Mouse (Mus musculus) MN1 (cell line): ENCODE results near the gene Taf1.

Source experiments
- DNase-seq: peaks from one replicate; pipeline ENCODE4 v3.0.0-alpha.2; 2016; ENCODE audit warnings: low spot score

Taf1 gene

DNA sequence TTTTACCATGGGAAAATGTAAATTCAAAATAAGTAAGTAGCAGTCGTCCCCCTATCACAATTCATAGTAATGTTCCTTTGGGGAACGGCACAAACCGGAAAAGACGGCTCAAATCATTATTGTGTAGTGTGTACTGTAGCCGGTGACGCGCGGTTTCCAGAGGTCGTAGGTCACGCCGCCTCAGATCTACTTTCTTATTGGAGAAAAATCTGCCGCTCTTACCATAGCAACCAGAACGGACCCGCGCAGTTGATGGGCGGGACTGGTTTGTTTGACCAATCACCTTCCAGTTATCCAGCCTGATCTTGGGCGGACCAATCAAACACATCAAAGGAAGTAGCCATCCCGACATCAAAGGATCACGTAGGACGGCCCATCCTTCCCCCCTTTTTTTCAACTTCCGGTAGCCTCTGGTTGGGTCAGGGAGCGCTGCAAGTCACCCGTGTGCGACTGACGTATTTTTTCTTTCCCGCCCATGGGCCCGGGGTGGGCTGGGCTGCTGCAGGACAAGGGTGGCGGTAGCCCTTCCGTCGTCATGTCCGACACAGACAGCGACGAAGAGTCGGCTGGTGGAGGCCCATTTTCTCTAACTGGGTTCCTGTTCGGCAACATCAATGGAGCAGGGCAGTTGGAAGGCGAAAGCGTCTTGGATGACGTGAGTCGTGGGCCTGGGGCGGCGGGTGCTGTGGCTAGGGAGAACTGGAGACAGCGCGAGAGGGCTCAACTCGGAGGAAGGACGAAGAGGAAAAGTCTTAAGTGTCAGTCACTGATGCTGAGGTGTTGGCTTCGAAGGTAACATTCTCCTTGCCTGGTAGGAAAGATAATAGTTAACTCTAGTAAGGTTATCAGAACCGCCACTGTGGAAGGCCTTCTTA is at the start of gene Taf1:
Gene Taf1, plus strand, starts transcription at position 388 of the 875 bp plus-strand sequence.
- DNase-seq = peak; percentile 96

DNA sequence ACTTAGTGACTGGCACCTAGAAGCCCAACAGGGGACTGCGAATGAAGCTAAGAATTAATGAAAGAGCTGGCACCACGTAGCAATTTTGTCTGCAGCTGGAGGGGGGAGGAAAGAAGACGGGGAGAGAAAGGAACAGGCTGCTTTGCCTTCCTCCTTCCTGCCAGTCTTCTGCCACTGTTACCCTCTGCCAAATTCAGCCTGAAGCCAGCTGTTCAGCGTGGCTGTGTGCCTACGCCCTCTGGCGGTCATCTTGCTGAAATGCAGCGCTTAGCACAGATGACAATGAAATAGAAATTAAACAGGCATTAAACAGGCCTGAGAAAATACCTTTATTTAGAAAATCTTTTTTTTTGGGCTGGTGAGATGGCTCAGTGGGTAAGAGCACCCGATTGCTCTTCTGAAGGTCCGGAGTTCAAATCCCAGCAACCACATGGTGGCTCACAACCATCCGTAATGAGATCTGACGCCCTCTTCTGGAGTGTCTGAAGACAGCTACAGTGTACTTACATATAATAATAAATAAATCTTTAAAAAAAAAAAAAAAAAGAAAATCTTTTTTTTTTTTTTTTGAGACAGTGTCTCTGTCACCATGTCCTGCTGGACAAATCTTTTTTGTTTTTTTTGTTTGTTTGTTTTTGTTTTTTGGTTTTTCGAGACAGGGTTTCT is 45.9 kb upstream of the Taf1 start:
- peak; percentile 46 for DNase-seq

GRCm38 (mm10) chrX:101504636-101505035 is 27.9 kb upstream of the Taf1 start:
- peak; percentile 22 for DNase-seq

DNA sequence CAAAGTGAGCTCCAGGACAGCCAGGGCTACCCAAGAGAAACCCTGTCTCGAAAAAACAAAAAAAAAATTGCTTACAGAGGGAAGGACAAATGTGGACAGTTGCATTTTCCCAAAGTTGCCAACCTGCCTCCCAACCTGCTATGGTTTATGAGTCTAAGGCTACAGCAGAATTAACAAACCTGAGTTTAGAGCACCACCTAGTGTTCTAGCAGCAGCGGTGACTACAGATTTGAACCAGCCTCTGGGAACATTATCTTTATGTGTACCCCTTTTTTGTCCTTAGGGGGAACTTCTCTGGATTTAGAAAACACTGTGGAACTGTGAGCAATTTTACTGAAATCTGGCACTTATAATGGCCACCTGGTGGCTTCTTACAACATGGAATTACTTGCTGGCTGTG is 16.8 kb upstream of the Taf1 start:
- peak; percentile 32 for DNase-seq

DNA sequence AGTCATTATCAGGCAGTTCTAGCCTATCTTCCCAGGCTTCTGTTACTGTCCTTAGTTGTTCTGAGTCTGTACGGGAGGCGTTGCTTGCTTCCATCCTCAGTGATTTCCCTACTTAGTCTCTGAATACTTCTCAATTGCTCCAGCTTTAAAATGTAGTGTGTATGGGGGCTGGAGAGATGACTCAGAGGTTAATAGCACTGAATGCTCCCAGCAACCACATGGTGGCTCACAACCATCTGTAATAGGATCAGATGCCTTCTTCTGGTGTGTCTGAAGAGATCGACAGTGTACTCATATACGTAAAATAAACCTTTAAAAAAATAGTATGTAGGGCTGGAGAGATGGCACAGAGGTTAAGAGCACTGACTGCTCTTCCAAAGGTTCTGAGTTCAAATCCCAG is 14.5 kb upstream of the Taf1 start:
- DNase-seq = no peak

DNA sequence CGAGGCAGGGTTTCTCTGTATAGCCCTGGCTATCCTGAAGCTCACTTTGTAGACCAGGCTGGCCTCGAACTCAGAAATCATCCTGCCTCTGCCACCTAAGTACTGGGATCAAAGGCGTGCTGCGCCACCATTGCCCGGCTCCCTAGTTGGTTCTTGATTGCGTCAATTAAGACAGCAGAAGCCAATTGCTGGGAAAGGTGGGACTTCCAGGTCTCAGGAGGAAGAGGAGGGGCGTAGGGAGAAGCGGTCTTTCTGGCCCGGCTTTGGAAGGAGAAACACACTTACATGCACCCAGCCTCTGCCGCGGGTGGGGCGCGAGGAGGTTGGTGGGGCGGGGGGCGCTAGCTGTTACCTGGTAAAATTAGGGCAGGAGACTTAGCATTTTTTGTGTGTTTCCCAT is 10.5 kb upstream of the Taf1 start:
- DNase-seq = peak; percentile 45

- no peak for DNase-seq
Observed at GRCm38 (mm10) chrX:101527356-101527755, 5.2 kb upstream of the Taf1 start.

DNA sequence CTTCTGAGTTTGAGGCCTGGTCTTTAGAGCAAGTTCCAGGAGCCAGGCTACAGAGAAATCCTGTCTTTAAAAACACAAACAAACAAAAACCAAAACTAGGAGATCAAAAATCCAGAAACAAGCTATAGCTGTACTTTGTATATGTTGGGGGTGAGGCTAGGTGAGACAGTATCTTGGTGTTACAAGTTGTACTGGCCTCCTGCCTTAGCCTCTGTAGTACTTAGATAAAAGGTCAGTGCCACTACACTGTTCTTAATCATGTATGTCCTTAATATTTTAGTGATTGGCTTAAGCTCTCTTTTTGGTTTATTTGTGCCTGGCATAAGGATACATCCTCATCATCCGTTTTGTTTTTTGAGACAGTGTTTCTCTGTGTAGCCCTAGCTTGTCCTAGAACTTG is 52.9 kb downstream of the Taf1 start:
- DNase-seq = no peak

- no peak for DNase-seq
Observed at GRCm38 (mm10) chrX:101616183-101616582, 83.6 kb downstream of the Taf1 start.

- no peak for DNase-seq
Observed at GRCm38 (mm10) chrX:101617889-101618288, 85.4 kb downstream of the Taf1 start.

- peak; percentile 52 for DNase-seq
Observed at GRCm38 (mm10) chrX:101620317-101620716, 87.8 kb downstream of the Taf1 start.

DNA sequence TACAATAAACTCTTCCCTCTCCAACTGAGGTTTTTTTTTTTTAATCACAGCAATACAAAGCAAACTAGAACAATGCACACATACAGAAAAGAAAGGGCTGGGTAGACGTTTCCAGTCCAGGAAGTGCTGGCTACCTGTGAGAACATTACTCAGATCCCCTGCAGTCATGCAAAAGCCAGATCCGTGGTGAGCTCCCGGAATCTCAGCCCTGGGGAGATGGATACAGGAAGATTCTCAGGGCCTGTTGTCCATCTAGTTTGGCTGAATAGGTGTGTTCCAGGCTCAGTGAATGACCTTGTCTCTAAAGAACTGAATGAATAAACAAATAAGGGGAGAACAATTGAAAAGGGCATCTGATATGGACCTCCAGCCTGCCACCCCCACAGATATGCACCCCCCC is 90.0 kb downstream of the Taf1 start:
- no peak for DNase-seq

DNA sequence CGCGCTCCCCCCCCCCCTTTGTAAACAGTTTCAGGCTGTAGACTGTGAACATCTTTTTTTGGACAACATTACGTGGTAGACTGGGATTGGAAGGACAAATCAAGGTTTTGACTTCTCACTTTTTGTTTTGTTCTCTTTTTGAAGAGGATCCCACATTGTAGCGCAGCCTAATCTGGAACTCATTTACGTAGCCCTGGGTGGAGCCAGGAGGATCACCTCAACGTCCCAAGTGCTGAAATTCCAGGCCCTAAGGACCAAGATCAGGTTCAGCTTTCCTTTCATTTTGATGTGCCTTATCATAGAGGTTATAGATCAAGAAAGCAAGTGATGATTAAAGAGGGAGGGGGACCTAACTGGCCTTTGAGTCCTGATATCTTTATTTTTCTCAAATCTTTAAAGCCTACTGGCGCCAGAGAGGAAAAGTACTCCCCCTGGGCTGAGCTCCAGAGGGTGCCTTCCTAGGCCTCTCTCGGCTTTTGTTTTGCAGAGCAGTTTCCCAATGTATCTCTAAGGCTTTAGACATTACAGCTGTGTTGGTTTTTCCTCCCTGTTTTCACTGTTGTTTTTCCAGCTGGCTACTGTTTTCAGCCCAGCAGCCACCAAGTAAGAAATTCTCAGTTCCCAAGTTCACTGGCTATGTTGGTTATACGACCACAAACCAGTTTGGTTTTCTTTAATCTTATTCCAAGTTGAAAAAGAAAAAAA is 104.4 kb downstream of the Taf1 start:
- no peak for DNase-seq

DNA sequence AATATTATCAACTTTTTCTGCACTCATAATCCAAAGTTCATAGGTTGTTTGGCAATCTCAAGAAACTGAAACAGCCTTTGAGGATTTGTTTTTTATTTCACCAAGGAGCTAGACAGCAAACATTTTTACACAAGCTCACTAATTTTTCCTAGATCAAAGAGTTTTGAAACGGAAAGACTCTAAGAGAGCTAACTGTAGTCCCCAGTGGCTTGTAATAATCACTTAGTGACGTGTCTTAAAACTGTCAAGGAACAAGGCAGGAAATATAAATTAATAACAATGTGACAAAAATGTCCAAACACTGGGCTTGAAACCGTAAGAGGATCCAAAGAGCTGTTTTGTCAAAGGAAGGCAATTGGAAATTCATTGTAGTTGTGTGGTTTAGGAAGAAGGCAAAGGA is 106.3 kb downstream of the Taf1 start:
- DNase-seq = no peak

DNA sequence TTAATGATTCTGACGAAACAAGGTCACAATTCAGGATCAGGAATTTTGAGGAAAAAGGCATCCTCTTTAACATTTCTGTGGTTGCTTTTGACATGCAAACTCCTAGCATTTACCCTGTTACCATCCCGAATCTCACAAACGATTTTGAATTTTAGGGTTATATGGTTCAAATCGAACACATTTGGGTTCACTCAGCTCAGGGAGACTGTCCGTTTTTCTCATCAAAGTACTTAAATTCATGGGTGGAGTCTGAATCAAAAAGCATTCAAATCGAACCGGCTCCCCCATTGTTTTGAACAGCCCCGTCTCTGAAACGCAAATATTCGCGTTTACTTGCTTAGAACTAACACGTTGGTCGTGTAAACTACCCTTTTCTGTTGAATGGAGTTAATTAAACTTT is 106.8 kb downstream of the Taf1 start:
- DNase-seq = peak; percentile 26

GRCm38 (mm10) chrX:101639741-101640166 is 107.2 kb downstream of the Taf1 start, which contains the start of gene Ogt:
TSS of gene Ogt (plus strand) at chrX:101640060.
- DNase-seq = peak; percentile 95

- DNase-seq = peak; percentile 22
Observed at GRCm38 (mm10) chrX:101640194-101641160, 107.9 kb downstream of the Taf1 start.

DNA sequence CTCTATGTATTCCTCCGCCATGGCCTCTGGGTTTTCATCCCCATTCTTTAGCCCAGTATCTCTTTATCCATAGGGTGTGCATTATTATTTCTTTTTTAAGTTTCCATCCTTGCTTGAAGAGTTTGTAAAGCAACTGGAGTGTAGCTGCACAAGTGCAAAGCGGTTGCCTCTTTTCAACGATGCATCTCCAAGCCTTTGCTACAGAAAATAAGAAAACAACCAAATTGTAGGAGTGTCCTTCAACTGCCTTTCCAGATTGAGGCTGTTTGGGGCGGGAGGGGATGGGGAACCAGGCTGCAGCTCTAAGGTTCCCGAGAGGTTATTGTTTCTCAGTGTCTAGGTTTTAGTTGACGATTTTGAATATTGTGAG is 108.6 kb downstream of the Taf1 start:
- DNase-seq = no peak

GRCm38 (mm10) chrX:101642091-101642490 is 109.6 kb downstream of the Taf1 start:
- DNase-seq = no peak

- no peak for DNase-seq
Observed at GRCm38 (mm10) chrX:101645286-101645685, 112.8 kb downstream of the Taf1 start.

DNA sequence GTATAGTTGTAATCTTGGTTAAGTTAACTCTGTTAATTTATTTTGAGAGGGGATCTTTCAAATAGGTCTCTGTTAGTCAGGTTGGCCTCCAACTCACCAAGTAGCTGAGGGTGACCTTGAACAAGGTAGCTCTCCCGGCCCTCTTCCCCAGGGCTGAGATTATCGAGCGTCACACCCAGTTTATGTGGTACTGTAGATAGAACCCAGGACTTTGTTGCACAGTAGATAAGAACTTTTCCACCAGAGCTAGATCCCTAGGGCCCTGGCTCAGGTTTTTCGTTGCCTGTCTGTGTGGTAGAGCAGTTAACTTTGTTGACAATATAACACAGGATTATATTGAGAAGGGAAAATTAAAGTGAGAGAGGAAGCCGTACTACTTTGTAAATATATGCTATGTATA is 114.1 kb downstream of the Taf1 start:
- no peak for DNase-seq
